Comparison of ENCODE assay signal across 31 mouse cellular contexts in genomic region chr19:29052786-29053185, GRCm38 (mm10). TPM values are rescaled to one million over a fixed set of nuclear protein-coding genes. Genes with fewer than 3 reads are reported as not detected.
DNase-seq lines count a peak whose midpoint lies in the region; ATAC-seq and TF ChIP-seq lines count a peak whose summit lies in the region.
"Had no signal": no experiment of that assay in that cellular context is flagged by ENCODE, and none has a peak within 500 bp of the region (broad histone marks: within the 10 kb centered on the region; RNA-seq: fewer than 3 reads in every experiment).

No protein-coding gene starts in this region.

- H3K4me3 ChIP-seq in kidney, adult 2 months (ENCODE audit: insufficient read depth, low read depth, low read length) = no peak overlapping the region
- H3K4me3 ChIP-seq: embryonic facial prominence, embryonic 10.5 days; embryonic facial prominence, embryonic 15.5 days; forebrain, embryonic 13.5 days; heart, embryonic 15.5 days; hindbrain, embryonic 13.5 days; limb, embryonic 10.5 days; limb, embryonic 15.5 days; megakaryocyte, embryonic 14.5 days; midbrain, embryonic 12.5 days; neural tube, embryonic 13.5 days had no signal

- H3K27me3 ChIP-seq in kidney, adult 2 months (replicated peaks; ENCODE audit: control insufficient read depth, insufficient read depth, low read length) = no peaks in the 10 kb centered on the region
- H3K27me3 ChIP-seq: embryonic facial prominence, embryonic 15.5 days; heart, embryonic 15.5 days; hindbrain, embryonic 13.5 days; limb, embryonic 15.5 days; midbrain, embryonic 12.5 days; neural tube, embryonic 13.5 days had no signal

- no peak overlapping the region for H3K27ac ChIP-seq in kidney, adult 2 months (ENCODE audit: insufficient read depth, low read depth, low read length)
- H3K27ac ChIP-seq: embryonic facial prominence, embryonic 10.5 days; embryonic facial prominence, embryonic 15.5 days; forebrain, embryonic 13.5 days; heart, embryonic 15.5 days; hindbrain, embryonic 13.5 days; kidney, postnatal 0 days; limb, embryonic 10.5 days; limb, embryonic 15.5 days; midbrain, embryonic 12.5 days; neural tube, embryonic 13.5 days had no signal

- TF ChIP-seq CTCF in kidney, adult 2 months (conservative IDR thresholded peaks at IDR 0.05; ENCODE audit: insufficient read depth, insufficient read length, low read depth, low read length) = no peak

- ATAC-seq in erythroid progenitor cell, adult 5-6 weeks (replicated peaks; ENCODE audit: low FRiP score, poor library complexity, severe bottlenecking) = no peak
- ATAC-seq: CD4-positive, CD25-positive, alpha-beta regulatory T cell, adult 4 months; forebrain, embryonic 13.5 days; lung, postnatal 0 days had no signal

- WGBS in kidney, adult 2 months = 92% methylated on average over 12 of the region's 12 CpGs

- H3K4me1 ChIP-seq in kidney, adult 2 months (ENCODE audit: control insufficient read depth, insufficient read depth, low read length) = no peaks in the 10 kb centered on the region
- H3K4me1 ChIP-seq: forebrain, embryonic 13.5 days; neural tube, embryonic 13.5 days had no signal

- no peaks in the 10 kb centered on the region for H3K36me3 ChIP-seq in kidney, adult 2 months (ENCODE audit: control insufficient read depth, insufficient read depth, low read length)
- H3K36me3 ChIP-seq: embryonic facial prominence, embryonic 10.5 days; embryonic facial prominence, embryonic 15.5 days; heart, embryonic 15.5 days; hindbrain, embryonic 13.5 days; limb, embryonic 10.5 days; limb, embryonic 15.5 days; midbrain, embryonic 12.5 days; neural tube, embryonic 13.5 days had no signal

- no peak for TF ChIP-seq POLR2A in kidney, adult 2 months (IDR thresholded peaks at IDR 0.05; ENCODE audit: low read depth, low read length)

- DNase-seq in ZHBTc4 (ENCODE audit: low read depth, low spot score) (peak; percentile 53), liver (peak; percentile 33)
- DNase-seq in retina, postnatal 1 day = peak; percentile 38
- DNase-seq in ovary, postnatal 10 days (ENCODE audit: low spot score) = no peak
- DNase-seq in kidney, adult 2 months = no peak
- no peak for DNase-seq in layer of hippocampus, adult 9-10 months (ENCODE audit: low spot score)
- DNase-seq: adrenal gland, adult 8-10 months; cerebellum, adult 8-10 months; cerebellum, postnatal 25 days; gastrocnemius, postnatal 14 days; kidney, adult 8-10 months; kidney, postnatal 4 days; layer of hippocampus, postnatal 36 days; lung, adult 18-20 months; lung, postnatal 4 days; thymus, adult 2 months; thymus, postnatal 36 days had no signal

RNA-seq across cellular contexts. Expression of gene Ak3, which starts 5.0 kb away (rescaled TPM):
- polyA plus RNA-seq in kidney, adult 2 months (2012; rRNA removed) = 155 and 160 TPM in 2 replicates
- 13.0 and 19.5 TPM in 2 replicates for total RNA-seq in erythroid progenitor cell, adult 5-6 weeks (2015; ENCODE audit: low replicate concordance)
- total RNA-seq in erythroid progenitor cell, adult 5-6 weeks (2017; ENCODE audit: low replicate concordance) = 10.4 and 10.8 TPM in 2 replicates

RNA-seq across cellular contexts. Expression of gene Rcl1, which starts 48.4 kb away (rescaled TPM):
- 16.9 and 17.6 TPM in 2 replicates for polyA plus RNA-seq in kidney, adult 2 months (2012; rRNA removed)
- total RNA-seq in erythroid progenitor cell, adult 5-6 weeks (2015; ENCODE audit: low replicate concordance) = 7.6 and 13.8 TPM in 2 replicates
- total RNA-seq in erythroid progenitor cell, adult 5-6 weeks (2017; ENCODE audit: low replicate concordance) = 15.1 and 17.5 TPM in 2 replicates

Comparison
In these comparisons a context has a peak if more than half of its experiments do, and no peak if none do; other contexts are left out.
1. DNase-seq: peak in ZHBTc4 (single experiment), liver (single experiment) and retina, postnatal 1 day (single experiment); none in ovary, postnatal 10 days (single experiment), kidney, adult 2 months (single experiment) and layer of hippocampus, adult 9-10 months (single experiment).